Mouse (Mus musculus) midbrain, embryonic 11.5 days (tissue): ENCODE data around the gene Mapk8. TPM values are rescaled to one million over a fixed set of nuclear protein-coding genes. Genes with fewer than 3 reads are reported as not detected.

ENCODE experiments used
- ATAC-seq: fragments of 200-750 bp; cut with Nextera tagmentation; 2 replicates; pipeline ENCODE4 v1.8.0; 2017; ENCODE audit warnings: moderate TSS enrichment, moderate library complexity; ENCODE audit not compliant: low FRiP score
- DNase-seq: peaks from one replicate; pipeline ENCODE4 v3.0.0; 2015; ENCODE audit warnings: low spot score; ENCODE audit errors: missing footprints
- H3K27ac ChIP-seq: fragments of 300-500 bp; sonication (generic); 2 replicates; pipeline ENCODE4 v1.5.1; 2014; ENCODE audit warnings: low read depth, low read length
- H3K27me3 ChIP-seq: fragments of 300-500 bp; sonication (generic); 2 replicates; pipeline ENCODE4 v1.6.1; 2014; ENCODE audit warnings: mild to moderate bottlenecking, low read length, moderate library complexity, mixed read lengths; ENCODE audit not compliant: control insufficient read depth, insufficient read depth
- H3K36me3 ChIP-seq: fragments of 300-500 bp; sonication (generic); 2 replicates; pipeline ENCODE4 v1.6.1; 2014; ENCODE audit warnings: mild to moderate bottlenecking, low read length, moderate library complexity, mixed read lengths; ENCODE audit not compliant: control insufficient read depth, insufficient read depth
- H3K4me1 ChIP-seq: fragments of 300-500 bp; sonication (generic); 2 replicates; pipeline ENCODE4 v1.6.1; 2014; ENCODE audit warnings: low read length; ENCODE audit not compliant: control insufficient read depth, insufficient read depth
- H3K4me2 ChIP-seq: fragments of 300-500 bp; sonication (generic); 2 replicates; pipeline ENCODE4 v1.6.1; 2014; ENCODE audit warnings: mild to moderate bottlenecking, moderate library complexity
- H3K4me3 ChIP-seq: fragments of 300-500 bp; sonication (generic); 2 replicates; pipeline ENCODE4 v1.5.1; 2014; ENCODE audit warnings: low read depth, low read length
- H3K9ac ChIP-seq: fragments of 300-500 bp; sonication (generic); 2 replicates; pipeline ENCODE4 v1.6.1; 2014; ENCODE audit warnings: low read length
- H3K9me3 ChIP-seq: fragments of 300-500 bp; sonication (generic); 2 replicates; pipeline ENCODE4 v1.6.1; 2016; ENCODE audit warnings: low read length; ENCODE audit not compliant: control insufficient read depth
- WGBS: fragments of 180-500 bp; shearing (Covaris S2); extraction: QIAGEN DNeasy Blood & Tissue Kit; methylation state at CpG from one replicate; pipeline ENCODE4 v1.1.7; 2014; 5-methylcytosine and 5-hydroxymethylcytosine counted together
- polyA plus RNA-seq: library from polyadenylated mRNA; unstranded; fragments of >200 nt; fragmentation: Nextera tagmentation; extraction: Ambion mirVana; gene quantifications from 2 replicates; pipeline ENCODE4 v1.2.1, GENCODE M21; 2014

The Mapk8 gene
- polyA plus RNA-seq, 1 experiment from 2014 or later, result 27.4 TPM

DNA sequence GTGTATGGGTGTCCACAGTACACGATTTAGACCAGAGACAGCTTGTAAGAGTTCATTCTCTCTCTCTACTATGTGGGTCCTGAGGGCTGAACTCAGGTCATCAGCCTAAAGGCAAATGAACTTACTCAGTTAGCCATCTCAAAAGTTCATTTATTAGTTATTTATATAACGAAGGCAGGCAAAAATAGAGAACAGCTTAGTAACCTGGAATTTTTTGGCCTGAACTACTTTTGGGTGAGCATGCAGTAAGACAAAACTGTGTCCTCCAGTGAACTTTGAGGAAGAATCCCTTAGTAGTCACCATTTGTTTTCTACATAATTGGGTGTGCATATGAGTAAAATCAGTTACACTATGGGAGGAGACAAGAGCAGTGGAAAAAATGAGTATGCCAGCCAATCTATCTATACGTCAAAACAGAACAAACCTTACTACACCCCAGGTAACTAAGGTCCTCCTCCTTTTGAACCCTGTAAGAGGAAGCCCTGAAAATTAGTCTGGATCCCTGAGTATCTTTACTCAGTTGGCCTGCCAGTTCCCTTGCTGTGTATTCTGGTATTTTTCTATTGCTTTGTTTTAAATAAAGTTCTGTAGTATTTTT lies 28.5 kb downstream of the Mapk8 start:
- Histone ChIP-seq H3K27ac (no peak overlapping the region), H3K36me3 (no peaks in the 10 kb centered on the region), H3K4me3 (no peak overlapping the region), H3K9me3 (no peaks in the 10 kb centered on the region), H3K9ac (no peak overlapping the region), H3K4me2 (no peak overlapping the region), H3K4me1 (no peaks in the 10 kb centered on the region), H3K27me3 (no peaks in the 10 kb centered on the region)
- peak; percentile 57 for DNase-seq
- 97% methylated on average over 3 of the region's 3 CpGs for WGBS
- ATAC-seq, result no peak

DNA sequence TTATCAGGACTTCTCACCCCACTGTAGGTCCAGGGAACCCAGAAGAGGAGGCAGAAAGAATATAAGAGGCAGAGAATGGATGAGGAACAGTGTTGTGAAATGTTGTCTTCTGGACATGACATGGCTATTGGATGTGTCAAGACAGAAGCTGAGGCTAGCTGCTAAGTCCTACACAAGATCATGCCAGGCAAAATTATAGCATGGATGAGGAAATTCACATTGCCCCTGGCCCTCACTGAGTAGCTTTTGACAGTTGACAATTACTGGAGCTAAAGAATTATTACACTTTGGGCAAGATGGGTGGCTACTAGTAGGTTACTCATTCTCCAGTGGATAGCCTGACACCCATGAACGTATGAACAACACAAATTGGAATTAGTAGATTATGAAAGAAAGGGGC lies 31.2 kb downstream of the Mapk8 start:
- no peak overlapping the region for H3K9ac ChIP-seq
- no peak for ATAC-seq
- no peak for DNase-seq
- 84% methylated on average over 1 of the region's 1 CpGs for WGBS
- no peaks in the 10 kb centered on the region for H3K27me3 ChIP-seq
- no peaks in the 10 kb centered on the region for H3K9me3 ChIP-seq
- no peaks in the 10 kb centered on the region for H3K36me3 ChIP-seq
- no peak overlapping the region for H3K4me3 ChIP-seq
- no peaks in the 10 kb centered on the region for H3K4me1 ChIP-seq
- H3K27ac ChIP-seq, result no peak overlapping the region
- H3K4me2 ChIP-seq, result no peak overlapping the region

DNA sequence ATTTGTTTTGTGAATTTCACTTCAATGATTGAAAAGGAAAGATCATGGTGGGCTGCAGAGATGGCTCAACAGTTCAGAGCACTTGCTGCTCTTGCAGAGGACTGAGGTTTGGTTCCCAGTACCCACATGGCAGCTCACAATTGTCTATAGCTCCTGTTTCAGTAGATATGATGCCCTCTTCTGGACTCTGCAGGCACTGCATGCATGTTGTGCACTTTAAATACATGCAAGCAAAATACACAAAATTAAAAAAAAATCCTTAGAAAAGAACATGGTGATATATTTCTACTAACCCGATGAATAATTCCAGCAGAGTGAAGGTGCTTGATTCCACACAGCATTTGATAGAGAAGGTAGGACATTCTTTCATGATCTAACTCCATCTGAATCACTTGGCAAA lies 44.6 kb downstream of the Mapk8 start:
- DNase-seq, result peak; percentile 76
- H3K9ac ChIP-seq, result no peak overlapping the region
- ATAC-seq, result no peak
- H3K4me2 ChIP-seq, result no peak overlapping the region
- no peaks in the 10 kb centered on the region for H3K27me3 ChIP-seq
- H3K4me1 ChIP-seq, result no peaks in the 10 kb centered on the region
- no peak overlapping the region for H3K4me3 ChIP-seq
- H3K36me3 ChIP-seq, result no peaks in the 10 kb centered on the region
- 96% methylated on average over 1 of the region's 1 CpGs for WGBS
- H3K9me3 ChIP-seq, result no peaks in the 10 kb centered on the region
- H3K27ac ChIP-seq, result no peak overlapping the region

DNA sequence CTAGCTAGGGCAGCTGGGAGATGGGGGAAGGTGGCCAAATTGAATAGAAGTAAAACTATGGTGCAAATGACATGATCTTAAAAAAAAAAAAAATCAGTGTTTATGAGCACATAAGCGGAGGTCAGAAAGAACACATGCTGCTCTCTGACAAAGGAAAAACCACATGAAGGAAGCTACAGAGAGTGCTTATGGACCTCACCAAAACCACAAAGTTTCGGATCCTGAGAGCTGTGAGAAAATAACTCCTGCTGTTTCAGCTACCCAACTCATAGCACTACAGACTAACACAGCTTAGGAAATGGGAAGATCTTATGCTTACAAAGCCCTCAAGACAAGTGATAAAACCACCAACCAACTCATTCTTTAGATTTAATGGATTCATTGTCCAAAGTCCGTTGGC lies 46.9 kb downstream of the Mapk8 start:
- ATAC-seq, result no peak
- Histone ChIP-seq H3K27ac (no peak overlapping the region), H3K4me2 (no peak overlapping the region), H3K4me1 (no peaks in the 10 kb centered on the region), H3K9ac (no peak overlapping the region), H3K36me3 (no peaks in the 10 kb centered on the region), H3K27me3 (no peaks in the 10 kb centered on the region), H3K4me3 (no peak overlapping the region), H3K9me3 (no peaks in the 10 kb centered on the region)
- peak; percentile 54 for DNase-seq
- 83% methylated on average over 3 of the region's 3 CpGs for WGBS

DNA sequence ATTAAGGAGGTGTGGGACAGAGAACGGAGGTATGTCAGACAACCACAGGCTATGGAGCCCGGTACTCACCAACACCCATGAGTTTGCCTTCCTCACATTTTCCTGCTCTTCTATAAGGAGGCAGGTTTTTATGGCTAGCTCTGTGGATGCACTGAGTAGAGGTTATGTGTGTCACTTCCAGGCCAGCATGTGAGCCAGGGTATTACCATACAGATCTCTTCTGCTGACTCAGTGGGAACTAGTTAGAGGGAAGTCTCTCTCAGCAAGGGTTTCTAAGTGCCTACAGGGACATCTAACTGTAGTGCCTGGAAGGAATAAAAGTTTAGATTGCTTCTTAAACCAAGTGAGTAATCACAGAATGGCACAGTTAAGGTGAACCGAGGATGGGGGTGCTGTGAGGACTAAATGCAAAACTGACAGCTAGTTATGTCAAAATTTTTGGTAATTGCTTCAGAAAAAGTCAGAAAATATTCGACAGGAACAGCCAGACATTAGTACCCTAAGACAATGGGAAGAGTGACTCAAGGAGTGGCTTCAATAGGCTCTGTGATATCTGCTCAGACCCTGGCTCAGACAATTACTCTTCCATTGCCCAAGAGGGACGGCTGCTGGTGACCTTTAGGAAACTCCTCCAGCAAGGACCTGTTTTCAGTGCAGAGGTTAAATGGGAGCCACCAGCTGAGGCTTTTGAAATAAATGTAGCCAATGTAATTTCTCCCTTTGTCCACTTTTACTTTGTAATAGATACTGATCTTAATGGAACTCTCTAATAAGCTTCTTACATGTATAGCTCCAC lies 48.7 kb downstream of the Mapk8 start:
- no peak for ATAC-seq
- 88% methylated on average over 5 of the region's 5 CpGs for WGBS

DNA sequence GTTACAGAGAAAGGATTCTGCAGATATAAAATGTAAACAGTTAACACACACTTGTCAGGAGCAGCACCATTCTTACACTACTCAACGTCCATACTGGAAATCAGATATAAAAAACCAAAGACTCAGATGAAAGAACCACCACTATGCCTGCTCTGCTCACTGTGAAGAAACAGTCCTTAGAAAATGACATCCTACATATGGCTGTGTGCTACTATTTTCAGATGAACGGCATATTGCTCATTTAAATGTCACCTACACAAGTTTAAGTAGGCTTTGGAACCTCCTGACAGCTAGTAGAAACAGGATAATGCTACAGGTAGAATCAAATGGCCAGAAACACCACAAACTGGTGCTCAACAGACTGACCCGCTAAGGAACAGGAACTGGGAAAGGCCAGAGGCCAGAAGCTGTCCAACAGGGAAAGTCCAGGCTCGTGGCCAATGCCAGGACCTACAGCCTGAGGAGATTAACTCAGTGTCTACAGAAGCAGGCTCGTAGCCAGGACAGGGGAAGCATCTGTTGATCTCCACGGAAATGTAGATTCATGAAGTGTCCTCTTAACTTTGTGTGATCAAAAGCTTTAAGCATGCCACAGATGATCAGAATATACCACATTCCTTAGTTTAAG lies 66.0 kb downstream of the Mapk8 start:
- H3K9me3 ChIP-seq, result no peaks in the 10 kb centered on the region
- no peaks in the 10 kb centered on the region for H3K27me3 ChIP-seq
- no peaks in the 10 kb centered on the region for H3K36me3 ChIP-seq
- no peak overlapping the region for H3K27ac ChIP-seq
- H3K4me3 ChIP-seq, result no peak overlapping the region
- DNase-seq (no peak), ATAC-seq (no peak)
- WGBS, result 88% methylated on average over 6 of the region's 6 CpGs
- no peak overlapping the region for H3K9ac ChIP-seq
- H3K4me1 ChIP-seq, result no peaks in the 10 kb centered on the region
- no peak overlapping the region for H3K4me2 ChIP-seq

More for the DNA sequence above, 48.7 kb downstream of the Mapk8 start:
- Histone ChIP-seq H3K4me3 (no peak overlapping the region), H3K4me1 (no peaks in the 10 kb centered on the region), H3K9me3 (no peaks in the 10 kb centered on the region), H3K27me3 (no peaks in the 10 kb centered on the region), H3K27ac (no peak overlapping the region), H3K4me2 (no peak overlapping the region), H3K9ac (no peak overlapping the region), H3K36me3 (no peaks in the 10 kb centered on the region)
- peak; percentile 72 for DNase-seq

DNA sequence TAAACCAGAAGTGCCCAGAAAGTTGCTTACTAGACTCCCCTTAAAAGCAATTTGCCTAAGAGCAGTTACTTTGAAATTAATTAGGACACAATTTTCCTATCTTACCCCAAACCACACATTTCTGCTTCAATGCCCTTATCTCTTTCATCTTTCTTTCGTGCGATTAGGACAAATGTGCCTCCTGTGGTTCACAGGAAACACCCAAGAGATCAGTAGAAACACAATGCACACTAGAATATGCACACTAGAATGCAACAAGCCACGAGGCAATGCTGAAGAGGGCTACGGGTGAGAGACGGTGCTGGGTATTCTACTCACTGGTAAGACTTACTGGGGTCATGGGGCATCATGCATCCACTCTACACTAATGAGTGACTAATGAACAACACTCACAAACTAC lies 68.2 kb downstream of the Mapk8 start:
- no peak overlapping the region for H3K27ac ChIP-seq

DNA sequence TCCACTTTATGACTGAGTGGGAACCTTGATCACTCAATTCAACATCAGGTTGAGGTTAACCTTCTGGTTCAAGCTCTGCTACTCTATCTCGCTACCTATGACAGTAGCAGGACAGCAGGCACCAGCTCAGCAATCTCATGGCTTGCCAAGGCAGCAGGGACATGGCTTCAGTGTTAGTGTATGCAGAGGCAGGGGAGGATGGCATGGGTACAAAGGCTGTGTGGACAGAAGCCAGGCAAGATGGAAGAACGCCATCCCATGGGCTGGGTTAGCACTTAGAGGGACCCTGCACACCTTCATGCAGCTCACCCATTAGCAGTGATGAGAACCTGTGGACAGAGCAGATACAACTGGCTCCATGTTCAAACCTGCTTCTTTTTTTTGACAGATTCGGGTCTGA lies 69.7 kb downstream of the Mapk8 start:
- Histone ChIP-seq H3K9me3 (no peaks in the 10 kb centered on the region), H3K4me1 (no peaks in the 10 kb centered on the region), H3K27me3 (no peaks in the 10 kb centered on the region), H3K36me3 (no peaks in the 10 kb centered on the region), H3K4me2 (no peak overlapping the region), H3K27ac (no peak overlapping the region), H3K4me3 (no peak overlapping the region), H3K9ac (no peak overlapping the region)
- no peak for DNase-seq
- ATAC-seq, result no peak
- WGBS, result 96% methylated on average over 3 of the region's 3 CpGs

More for the DNA sequence above, 68.2 kb downstream of the Mapk8 start:
- H3K4me3 ChIP-seq, result no peak overlapping the region
- no peaks in the 10 kb centered on the region for H3K4me1 ChIP-seq
- H3K36me3 ChIP-seq, result no peaks in the 10 kb centered on the region
- ATAC-seq, result no peak
- 73% methylated on average over 5 of the region's 5 CpGs for WGBS
- H3K9ac ChIP-seq, result no peak overlapping the region
- H3K4me2 ChIP-seq, result no peak overlapping the region
- peak; percentile 54 for DNase-seq
- no peaks in the 10 kb centered on the region for H3K9me3 ChIP-seq
- no peaks in the 10 kb centered on the region for H3K27me3 ChIP-seq

DNA sequence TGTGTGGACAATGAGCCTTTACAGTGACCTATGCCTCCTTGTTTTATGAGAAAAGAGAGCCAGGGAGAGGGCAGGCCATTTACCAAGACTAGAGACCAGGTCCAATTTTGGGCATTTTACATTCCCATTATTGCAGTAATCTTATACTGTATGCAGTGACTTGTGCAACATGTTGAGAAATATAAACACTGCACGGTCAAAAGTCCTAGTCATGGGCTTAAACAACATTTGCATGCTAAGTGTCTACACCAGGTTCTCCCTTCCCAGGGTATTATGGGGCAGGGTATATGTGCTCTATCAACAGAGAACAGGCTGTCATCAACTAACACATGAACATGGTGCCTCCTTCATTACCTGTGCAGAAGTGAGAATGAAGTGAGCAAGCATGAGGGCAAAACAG lies 72.9 kb downstream of the Mapk8 start:
- H3K27ac ChIP-seq, result no peak overlapping the region
- no peak for ATAC-seq
- no peak overlapping the region for H3K4me2 ChIP-seq
- H3K36me3 ChIP-seq, result no peaks in the 10 kb centered on the region
- H3K9me3 ChIP-seq, result no peaks in the 10 kb centered on the region
- WGBS, result 86% methylated on average over 1 of the region's 1 CpGs
- H3K9ac ChIP-seq, result no peak overlapping the region
- no peaks in the 10 kb centered on the region for H3K27me3 ChIP-seq
- 0 out of 2 replicates have a peak, but pooled peaks cover 4% of the 10 kb centered on the region for H3K4me1 ChIP-seq
- H3K4me3 ChIP-seq, result no peak overlapping the region
- DNase-seq, result no peak
